Mouse (Mus musculus): ENCODE results near the gene 4930524N10Rik.

Gene 4930524N10Rik

DNA sequence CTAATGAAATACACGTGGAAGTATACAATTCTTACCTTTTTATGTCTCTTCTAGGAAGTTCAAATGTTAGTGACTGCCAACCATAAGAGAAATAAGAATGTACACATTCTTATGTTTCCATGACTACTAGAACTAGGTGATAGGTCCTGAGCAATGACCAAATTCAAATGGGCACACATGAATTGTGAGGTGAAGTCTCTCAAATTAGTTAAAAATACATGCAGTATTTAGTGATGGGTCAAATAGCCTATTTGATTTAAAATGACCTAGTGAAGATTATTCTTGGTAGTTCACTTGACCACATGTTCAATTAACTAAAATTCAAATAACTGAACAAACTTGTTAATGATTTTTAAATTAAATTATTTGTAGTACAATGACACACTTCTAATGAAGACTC, at the start of gene 4930524N10Rik:
Gene 4930524N10Rik (minus strand): TSS at position 101 of the 400 bp plus-strand sequence.
- no peak for DNase-seq

DNA sequence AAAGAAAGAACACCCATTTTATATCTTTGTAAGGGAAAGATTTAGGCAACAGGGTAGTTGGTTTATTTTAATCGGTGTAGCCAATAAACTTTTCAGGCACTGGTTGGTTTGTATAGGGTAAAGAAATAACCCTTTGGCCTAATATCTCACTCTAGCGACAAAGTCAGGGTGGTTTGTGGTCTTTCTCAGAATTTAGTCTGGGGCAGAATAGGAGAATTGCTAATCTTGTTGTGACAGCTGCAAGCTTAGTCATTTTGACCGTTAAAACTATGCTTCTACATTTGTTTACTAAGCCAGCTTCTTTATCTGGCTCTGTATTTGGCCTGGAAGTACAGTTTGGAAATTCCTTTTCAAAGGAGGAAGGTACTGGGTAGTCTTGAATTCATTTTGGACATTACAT, 6.8 kb upstream of the 4930524N10Rik start:
- DNase-seq: no peak

DNA sequence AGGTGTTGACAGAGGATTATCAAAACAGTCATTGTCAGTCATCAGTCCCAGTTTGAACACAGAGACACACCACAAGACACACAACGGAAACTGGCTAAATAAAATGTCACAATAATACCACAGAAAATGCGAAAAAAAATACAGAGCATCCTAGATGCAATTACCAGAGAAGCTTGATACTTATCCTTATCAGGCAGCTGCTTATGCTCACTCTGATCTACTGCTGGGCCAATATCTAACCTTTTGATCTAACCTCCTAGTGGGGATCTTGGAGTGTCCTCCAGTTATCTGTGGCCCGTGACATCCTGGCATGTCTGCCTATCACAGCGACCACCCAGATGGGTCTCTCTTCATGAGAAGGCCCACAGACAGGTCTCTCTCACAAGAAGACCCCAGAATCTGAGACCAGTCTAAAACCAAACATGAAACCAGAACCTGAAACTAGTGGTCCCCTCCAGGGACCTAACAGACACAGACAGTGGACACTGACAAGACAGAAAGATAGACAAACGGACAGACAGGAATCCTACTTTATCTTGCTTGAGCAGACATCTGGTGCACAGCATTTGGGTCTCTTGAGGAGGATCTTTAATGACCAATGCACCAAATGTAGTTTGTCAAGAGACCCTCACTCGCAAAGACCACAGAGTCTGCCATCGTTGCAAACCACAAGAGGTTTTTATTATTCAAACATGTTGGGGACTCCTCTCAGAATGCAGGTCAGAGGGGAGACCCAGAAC, 6.3 kb upstream of the 4930524N10Rik start:
- DNase-seq: no peak

DNA sequence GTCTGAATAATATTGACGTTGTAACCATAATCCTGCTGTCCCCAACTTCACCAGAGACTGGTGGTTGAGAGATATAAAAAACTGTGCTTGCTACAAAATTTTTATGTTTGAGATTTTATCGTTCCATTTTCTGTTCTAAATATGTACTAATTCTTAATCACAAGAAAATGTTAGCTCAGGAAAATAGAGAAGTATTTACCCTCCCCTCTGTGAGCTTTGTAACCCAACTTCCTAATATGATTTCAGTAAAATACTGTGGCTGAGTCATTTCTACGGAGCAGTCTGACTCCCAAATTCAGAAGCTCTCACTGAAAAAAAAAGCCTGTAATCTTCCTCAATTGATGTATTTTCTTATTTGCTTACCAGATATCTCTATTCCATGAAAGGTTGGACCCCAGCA, 4.7 kb upstream of the 4930524N10Rik start:
- DNase-seq: no peak

All from right cerebral cortex, adult 18-20 months (tissue).